Mouse (Mus musculus) liver, embryonic 12.5 days (tissue): ENCODE results near the gene Aym1. TPM values are rescaled to one million over a fixed set of nuclear protein-coding genes. Genes with fewer than 3 reads are reported as not detected.
"Not testable (repeated sequence)": the region's sequence is repeated elsewhere in the genome, so short reads cannot be mapped to it uniquely, and the experiment has no call there.

ENCODE experiments used
- ATAC-seq: fragments of 200-750 bp; cut with Nextera tagmentation; 2 replicates; pipeline ENCODE4 v1.8.0; 2017; ENCODE audit warnings: moderate number of reproducible peaks, mild to moderate bottlenecking, moderate library complexity
- H3K27ac ChIP-seq: fragments of 300-500 bp; sonication (generic); 2 replicates; pipeline ENCODE4 v1.5.1; 2016; ENCODE audit warnings: mild to moderate bottlenecking
- H3K27me3 ChIP-seq: fragments of 300-500 bp; sonication (generic); replicated peaks from 2 replicates; pipeline ENCODE4 v1.6.1; 2016; ENCODE audit warnings: mild to moderate bottlenecking, moderate library complexity
- H3K36me3 ChIP-seq: fragments of 300-500 bp; sonication (generic); 2 replicates; pipeline ENCODE4 v1.6.1; 2016; ENCODE audit warnings: mild to moderate bottlenecking, moderate library complexity
- H3K4me1 ChIP-seq: fragments of 300-500 bp; sonication (generic); 2 replicates; pipeline ENCODE4 v1.6.1; 2016
- H3K4me2 ChIP-seq: fragments of 300-500 bp; sonication (generic); 2 replicates; pipeline ENCODE4 v1.6.1; 2016; ENCODE audit warnings: mild to moderate bottlenecking, moderate library complexity
- H3K4me3 ChIP-seq: fragments of 300-500 bp; sonication (generic); 2 replicates; pipeline ENCODE4 v1.5.1; 2016; ENCODE audit warnings: mild to moderate bottlenecking, moderate library complexity
- H3K9ac ChIP-seq: fragments of 300-500 bp; sonication (generic); 2 replicates; pipeline ENCODE4 v1.6.1; 2016; ENCODE audit warnings: mild to moderate bottlenecking, moderate library complexity
- H3K9me3 ChIP-seq: fragments of 300-500 bp; sonication (generic); replicated peaks from 2 replicates; pipeline ENCODE4 v1.6.1; 2016; ENCODE audit warnings: mild to moderate bottlenecking, moderate library complexity
- WGBS: fragments of 180-500 bp; shearing (Covaris S2); methylation state at CpG from one replicate; pipeline ENCODE4 v1.1.7; 2016; ENCODE audit not compliant: insufficient replicate concordance; 5-methylcytosine and 5-hydroxymethylcytosine counted together
- polyA plus RNA-seq: library from polyadenylated mRNA; unstranded; fragments of >200 nt; fragmentation: Nextera tagmentation; extraction: Ambion mirVana; gene quantifications from 2 replicates; pipeline ENCODE4 v1.2.1, GENCODE M21; 2016

Gene Aym1
- polyA plus RNA-seq, 1 experiment from 2014 or later: not detected

DNA sequence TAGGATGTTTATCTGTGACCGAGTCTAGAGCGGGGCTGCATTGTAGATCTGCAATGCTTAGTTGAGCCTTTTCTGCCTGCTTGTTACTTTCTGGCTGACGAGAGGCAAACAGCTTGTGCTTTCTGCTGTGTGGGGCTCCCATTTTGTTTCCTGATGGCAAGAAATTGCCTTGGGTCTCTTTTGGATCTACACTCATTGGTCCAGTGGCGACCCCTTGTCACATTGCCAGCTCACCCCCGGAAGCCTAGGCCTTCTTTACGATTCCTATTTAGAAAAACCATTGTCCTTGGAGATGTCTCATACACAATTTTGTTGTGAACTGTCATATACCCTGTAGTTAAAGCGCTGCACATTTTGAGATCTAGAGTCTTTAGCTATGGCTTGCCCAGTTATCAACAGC, 4.2 kb downstream of the Aym1 start:
- WGBS: 60% methylated on average over 7 of the region's 7 CpGs
- Histone ChIP-seq H3K36me3 (no peaks in the 10 kb centered on the region), H3K9ac (no peak overlapping the region), H3K9me3 (no peaks in the 10 kb centered on the region), H3K27me3 (peaks cover 29% of the 10 kb centered on the region), H3K27ac (no peak overlapping the region), H3K4me2 (no peak overlapping the region), H3K4me3 (no peak overlapping the region), H3K4me1 (no peaks in the 10 kb centered on the region)
- ATAC-seq: no peak

DNA sequence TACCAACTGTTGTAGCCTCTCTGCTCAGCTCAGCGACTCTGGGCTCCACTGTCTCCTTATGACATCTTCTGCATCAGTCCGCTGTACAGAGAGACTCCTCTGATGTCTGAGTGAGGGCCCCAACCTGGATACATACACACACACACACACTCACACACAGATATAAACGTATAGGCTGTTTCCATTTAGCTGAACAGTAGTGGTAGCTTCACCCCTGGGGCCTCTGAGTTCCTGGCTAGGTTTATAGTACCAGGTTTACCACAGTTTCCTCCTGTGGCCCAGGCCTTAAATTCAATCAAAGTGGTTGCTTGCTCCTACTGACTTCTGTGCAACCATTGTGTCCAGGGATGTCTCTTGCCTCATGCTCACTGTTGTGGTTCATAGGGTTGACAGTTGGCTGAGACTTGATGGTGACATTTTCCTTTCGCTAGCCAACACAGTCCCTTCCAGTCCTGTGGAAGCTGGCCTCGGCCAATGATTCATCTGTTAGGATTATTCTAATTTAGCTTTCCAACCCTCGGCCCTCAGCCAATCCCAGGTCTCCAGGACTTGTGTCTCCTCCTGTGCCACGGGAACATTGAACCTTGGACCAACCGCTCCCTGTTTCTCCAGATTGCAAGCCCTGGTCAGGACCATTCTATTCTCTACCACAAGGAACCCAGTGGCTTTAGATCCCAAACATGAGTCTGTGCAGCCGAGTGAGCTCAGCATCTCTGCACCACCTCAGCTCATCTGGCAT, 5.3 kb downstream of the Aym1 start:
- 52% methylated on average over 9 of the region's 9 CpGs for WGBS
- Histone ChIP-seq H3K27me3 (peaks cover 27% of the 10 kb centered on the region), H3K9ac (no peak overlapping the region), H3K4me3 (no peak overlapping the region), H3K4me2 (no peak overlapping the region), H3K36me3 (no peaks in the 10 kb centered on the region), H3K27ac (no peak overlapping the region), H3K9me3 (no peaks in the 10 kb centered on the region), H3K4me1 (no peaks in the 10 kb centered on the region)
- ATAC-seq: no peak

DNA sequence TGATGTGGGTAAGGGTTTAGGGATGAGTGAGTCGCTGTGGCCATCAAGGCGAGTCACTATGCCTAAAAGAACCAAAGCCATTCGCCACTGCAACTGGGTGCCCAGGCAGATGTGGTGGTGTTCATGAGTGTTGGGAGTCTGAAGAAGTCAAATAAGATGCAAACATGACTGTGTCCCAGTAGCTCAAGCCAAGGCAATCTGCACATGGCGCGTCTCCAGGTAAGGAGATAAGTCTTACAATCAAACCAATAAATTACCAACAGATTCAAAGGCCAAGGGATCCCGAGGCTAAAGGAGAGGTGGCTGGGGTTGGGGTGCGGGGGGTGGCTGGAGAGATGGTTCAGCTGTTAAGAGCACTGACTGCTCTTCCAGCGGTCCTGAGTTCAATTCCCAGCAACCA, 6.1 kb downstream of the Aym1 start:
- ATAC-seq: no peak
- H3K9me3 ChIP-seq: no peaks in the 10 kb centered on the region
- no peak overlapping the region for H3K9ac ChIP-seq
- no peak overlapping the region for H3K4me2 ChIP-seq
- H3K4me3 ChIP-seq: no peak overlapping the region
- H3K27me3 ChIP-seq: peaks cover 27% of the 10 kb centered on the region
- H3K27ac ChIP-seq: no peak overlapping the region
- no peaks in the 10 kb centered on the region for H3K36me3 ChIP-seq
- 67% methylated on average over 8 of the region's 8 CpGs for WGBS
- no peaks in the 10 kb centered on the region for H3K4me1 ChIP-seq

GRCm38 (mm10) chr5:113365921-113366320, 8.8 kb downstream of the Aym1 start:
- H3K27me3 ChIP-seq: peaks cover 16% of the 10 kb centered on the region; the same call in 1 of the 2 replicates
- no peak for ATAC-seq
- no peaks in the 10 kb centered on the region for H3K9me3 ChIP-seq
- no peak overlapping the region for H3K27ac ChIP-seq
- no peaks in the 10 kb centered on the region for H3K36me3 ChIP-seq
- WGBS: 4% methylated on average over 20 of the region's 20 CpGs
- H3K4me1 ChIP-seq: no peaks in the 10 kb centered on the region
- no peak overlapping the region for H3K9ac ChIP-seq
- no peak overlapping the region for H3K4me3 ChIP-seq
- H3K4me2 ChIP-seq: no peak overlapping the region

GRCm38 (mm10) chr5:113367726-113368125, 10.6 kb downstream of the Aym1 start:
- H3K27me3 ChIP-seq: peaks cover 27% of the 10 kb centered on the region
- H3K9ac ChIP-seq, H3K9me3 ChIP-seq, H3K36me3 ChIP-seq, ATAC-seq, H3K4me3 ChIP-seq, H3K4me1 ChIP-seq, H3K4me2 ChIP-seq, H3K27ac ChIP-seq: not testable (repeated sequence)

- no peak for ATAC-seq
- Histone ChIP-seq H3K4me2 (no peak overlapping the region), H3K9ac (no peak overlapping the region), H3K4me3 (no peak overlapping the region), H3K4me1 (no peaks in the 10 kb centered on the region; the same call in 1 of the 2 replicates), H3K27ac (no peak overlapping the region), H3K9me3 (no peaks in the 10 kb centered on the region), H3K27me3 (peaks cover 33% of the 10 kb centered on the region), H3K36me3 (no peaks in the 10 kb centered on the region)
- WGBS: 72% methylated on average over 17 of the region's 17 CpGs
These were observed 12.3 kb downstream of the Aym1 start for GRCm38 (mm10) chr5:113369262-113369868.

GRCm38 (mm10) chr5:113372449-113372848, 15.4 kb downstream of the Aym1 start:
- Histone ChIP-seq H3K27me3 (peaks cover 20% of the 10 kb centered on the region), H3K9me3 (no peaks in the 10 kb centered on the region), H3K4me2 (no peak overlapping the region), H3K4me3 (no peak overlapping the region), H3K4me1 (no peaks in the 10 kb centered on the region; the same call in 1 of the 2 replicates), H3K36me3 (no peaks in the 10 kb centered on the region), H3K27ac (no peak overlapping the region), H3K9ac (no peak overlapping the region)
- WGBS: 48% methylated on average over 4 of the region's 4 CpGs
- no peak for ATAC-seq

DNA sequence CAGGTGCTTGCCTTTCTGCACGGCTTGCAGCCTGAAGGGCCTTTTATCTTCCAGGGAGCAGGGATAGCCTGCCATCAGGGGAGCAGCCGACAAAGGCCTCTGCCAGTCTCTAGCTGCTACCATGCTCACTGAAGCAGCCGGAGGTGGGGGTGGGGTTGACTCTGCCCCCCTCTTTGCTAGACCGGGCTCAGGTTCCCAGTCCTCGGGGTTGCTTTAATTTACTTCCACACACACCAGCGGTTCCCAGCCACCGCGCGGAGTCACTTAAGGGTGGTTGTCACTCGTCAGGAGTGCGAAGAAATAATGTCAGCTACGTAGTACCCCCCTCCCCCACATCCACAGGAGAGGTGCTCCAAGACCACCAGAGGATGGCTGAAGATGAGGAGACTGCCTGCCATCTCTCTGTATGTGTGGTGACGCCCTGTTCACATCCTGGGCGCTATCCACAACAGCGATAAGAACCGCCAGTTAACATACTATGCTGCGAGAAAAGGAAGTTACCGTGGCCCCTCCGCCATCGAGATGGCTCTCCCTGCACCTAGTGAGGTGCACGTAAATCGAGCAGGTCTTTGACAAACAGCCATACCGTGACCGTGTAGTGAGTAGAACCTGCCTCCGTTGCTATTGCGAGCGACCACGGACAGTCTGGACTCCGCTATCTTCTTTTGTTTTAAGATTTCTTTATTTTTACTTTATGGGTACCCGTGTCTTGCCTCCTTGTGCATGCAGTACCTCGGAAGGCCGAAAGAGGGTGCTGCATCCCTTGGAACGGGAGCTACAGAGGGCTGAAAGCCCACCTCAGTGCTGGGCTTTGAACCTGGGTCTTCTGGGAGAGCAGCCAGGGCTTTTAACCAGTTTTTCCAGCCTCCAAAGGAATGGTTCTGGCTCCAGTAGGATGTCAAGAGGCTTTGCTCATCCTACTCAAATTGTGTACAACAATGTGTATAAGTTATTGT, 16.2 kb downstream of the Aym1 start:
- Histone ChIP-seq H3K9me3 (no peaks in the 10 kb centered on the region), H3K4me2 (peak overlapping the region; percentile 32), H3K9ac (no peak overlapping the region), H3K4me3 (no peak overlapping the region), H3K27me3 (peaks cover 20% of the 10 kb centered on the region), H3K4me1 (no peaks in the 10 kb centered on the region; the same call in 1 of the 2 replicates), H3K27ac (no peak overlapping the region), H3K36me3 (no peaks in the 10 kb centered on the region)
- ATAC-seq: no peak
- WGBS: 6% methylated on average over 33 of the region's 33 CpGs

- 75% methylated on average over 10 of the region's 10 CpGs for WGBS
- no peak overlapping the region for H3K9ac ChIP-seq
These were observed 17.2 kb downstream of the Aym1 start for GRCm38 (mm10) chr5:113374290-113374689.

DNA sequence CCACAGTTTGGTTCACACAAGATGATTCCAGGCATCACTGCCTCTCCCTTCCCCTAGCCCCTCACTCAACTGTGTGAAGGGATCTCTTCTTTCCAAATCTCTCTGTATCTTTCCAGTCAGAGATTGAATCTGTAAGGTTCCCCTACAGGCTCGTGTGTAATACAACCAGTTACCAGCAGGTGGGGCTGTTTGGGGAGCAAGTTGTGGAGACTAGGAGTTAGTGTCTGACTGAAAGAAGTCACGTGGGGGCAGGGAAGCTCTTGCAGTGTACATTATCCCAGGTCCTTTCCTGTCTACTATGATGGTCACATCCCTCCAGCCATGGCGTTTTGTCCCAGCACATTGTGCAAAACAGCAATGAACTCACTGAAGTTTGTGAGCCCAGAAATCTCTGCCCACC, 18.7 kb downstream of the Aym1 start:
- ATAC-seq: no peak
- Histone ChIP-seq H3K27ac (no peak overlapping the region), H3K27me3 (peaks cover 20% of the 10 kb centered on the region), H3K9ac (no peak overlapping the region), H3K4me1 (no peaks in the 10 kb centered on the region; the same call in 1 of the 2 replicates), H3K4me3 (no peak overlapping the region), H3K9me3 (no peaks in the 10 kb centered on the region), H3K4me2 (no peak overlapping the region), H3K36me3 (no peaks in the 10 kb centered on the region)
- 22% methylated on average over 3 of the region's 3 CpGs for WGBS

More at GRCm38 (mm10) chr5:113374290-113374689, 17.2 kb downstream of the Aym1 start:
- Histone ChIP-seq H3K4me2 (no peak overlapping the region), H3K27me3 (peaks cover 20% of the 10 kb centered on the region), H3K4me3 (no peak overlapping the region), H3K36me3 (no peaks in the 10 kb centered on the region), H3K9me3 (no peaks in the 10 kb centered on the region), H3K27ac (no peak overlapping the region), H3K4me1 (no peaks in the 10 kb centered on the region; the same call in 1 of the 2 replicates)
- ATAC-seq: no peak

DNA sequence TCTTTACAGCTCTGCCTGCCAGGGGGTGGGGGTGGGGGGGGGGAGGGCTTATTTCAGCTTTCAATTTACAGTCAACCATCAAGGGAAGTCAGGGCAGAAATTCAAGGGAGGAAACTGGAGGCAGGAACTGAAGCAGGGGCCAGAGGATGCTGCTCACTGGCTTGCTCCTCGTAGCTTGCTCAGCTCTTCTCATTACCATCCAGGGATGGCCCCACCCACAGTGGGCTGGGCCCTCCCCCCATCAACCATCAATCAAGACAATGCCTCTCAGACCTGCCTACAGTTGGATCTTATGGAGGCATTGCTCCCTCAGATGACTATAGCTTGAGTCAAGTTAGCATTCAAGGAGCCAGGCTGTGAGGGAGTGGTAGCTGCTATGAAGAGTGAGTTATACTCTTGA, 19.2 kb downstream of the Aym1 start:
- H3K9me3 ChIP-seq: no peaks in the 10 kb centered on the region
- no peaks in the 10 kb centered on the region; the same call in 1 of the 2 replicates for H3K4me1 ChIP-seq
- H3K4me2 ChIP-seq: no peak overlapping the region
- ATAC-seq: no peak
- H3K9ac ChIP-seq: no peak overlapping the region
- 50% methylated on average over 1 of the region's 1 CpGs for WGBS
- H3K4me3 ChIP-seq: no peak overlapping the region
- peaks cover 17% of the 10 kb centered on the region for H3K27me3 ChIP-seq
- H3K27ac ChIP-seq: no peak overlapping the region
- H3K36me3 ChIP-seq: no peaks in the 10 kb centered on the region

GRCm38 (mm10) chr5:113379416-113379815, 22.3 kb downstream of the Aym1 start:
- WGBS: 54% methylated on average over 5 of the region's 5 CpGs
- Histone ChIP-seq H3K4me3 (no peak overlapping the region), H3K27me3 (no peaks in the 10 kb centered on the region; the same call in 1 of the 2 replicates), H3K4me1 (no peaks in the 10 kb centered on the region), H3K36me3 (no peaks in the 10 kb centered on the region), H3K9ac (no peak overlapping the region), H3K4me2 (no peak overlapping the region), H3K9me3 (no peaks in the 10 kb centered on the region), H3K27ac (no peak overlapping the region)
- ATAC-seq: no peak
